Mouse (Mus musculus) megakaryocyte, adult 5-6 weeks (primary cell): Measurements from ENCODE around the gene Slc28a1. TPM values are rescaled to one million over a fixed set of nuclear protein-coding genes. Genes with fewer than 3 reads are reported as not detected.

ENCODE experiments used
- ATAC-seq: 2 replicates; pipeline ENCODE4 v1.8.0; 2016; ENCODE audit warnings: mild to moderate bottlenecking, inconsistent platforms; ENCODE audit not compliant: poor library complexity, severe bottlenecking
- total RNA-seq, 2 experiments: library from RNA; stranded (forward) in 1 of 2; stranded (reverse) in 1 of 2; fragments of 153-499, 151-499 nt in 1 of 2; fragments of 221-1000, 200-1000 nt in 1 of 2; gene quantifications; 2 replicates each; pipeline versions ENCODE4 v1.2.3 to v1.2.4; 2015 to 2017

Gene Slc28a1
- not detected in 2 replicates for total RNA-seq (2015)
- total RNA-seq (2017) = not detected in 2 replicates

DNA sequence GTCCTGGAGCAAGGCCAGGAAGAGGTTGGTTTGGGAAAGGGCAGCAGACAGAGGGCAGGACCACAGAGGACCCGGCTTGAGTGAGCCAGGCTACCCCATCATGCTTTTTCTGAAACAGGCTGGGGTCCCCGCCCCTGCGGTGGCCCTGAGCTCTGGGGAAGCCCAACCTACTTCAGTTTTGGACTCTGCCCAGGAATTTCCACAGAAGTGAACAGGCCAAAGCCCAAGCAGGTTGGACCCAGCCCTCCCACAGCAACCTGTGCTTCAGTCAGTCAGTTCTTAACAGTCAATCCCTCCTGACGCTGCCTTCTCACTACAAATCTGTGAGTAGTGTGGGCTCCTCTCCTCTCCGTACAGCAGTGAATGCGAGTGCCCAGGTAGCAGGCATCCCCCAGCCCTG is at the start of gene Slc28a1:
Slc28a1 (plus strand) TSS at position 245 of the 400 bp plus-strand sequence.
- no peak for ATAC-seq

DNA sequence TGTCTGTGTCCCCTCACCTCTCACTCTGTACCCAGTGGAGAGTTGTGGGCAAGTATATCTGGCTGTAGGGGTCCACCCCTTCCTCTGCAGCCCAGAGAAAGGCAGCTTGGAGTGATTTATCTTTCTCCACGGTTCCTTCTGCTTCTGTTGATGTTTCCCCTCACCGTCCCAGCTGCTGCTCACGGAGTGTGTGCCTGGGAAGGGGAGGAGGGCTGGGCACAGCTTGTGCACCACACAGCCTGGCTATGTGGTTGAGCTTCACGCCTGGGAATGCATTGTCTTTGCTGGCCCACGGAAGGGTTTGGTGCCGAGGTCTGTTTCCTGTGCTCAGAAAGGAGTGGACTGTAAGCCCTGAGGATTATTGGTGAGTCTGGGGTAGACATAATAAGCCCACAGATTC is 47.9 kb upstream of the Slc28a1 start:
- no peak for ATAC-seq

DNA sequence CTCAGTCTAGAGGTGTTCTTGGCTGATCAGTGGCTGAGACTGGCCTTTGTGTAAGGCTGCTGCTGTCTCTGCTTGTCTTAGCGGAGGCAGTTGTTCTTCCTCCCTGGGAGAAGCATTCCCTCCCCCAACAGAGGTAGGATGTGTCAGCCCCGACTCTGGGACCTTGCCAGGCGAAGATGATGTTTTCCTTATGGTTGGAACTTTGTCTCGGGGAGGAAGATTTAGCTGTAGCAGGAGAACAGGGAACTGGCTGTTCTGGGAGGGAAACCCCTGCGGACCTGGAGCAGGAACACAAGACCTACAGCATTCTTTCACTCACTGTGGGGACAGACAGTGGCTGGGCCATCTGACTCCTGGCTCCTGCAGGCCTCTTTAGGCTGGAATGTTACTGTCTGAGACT is 42.1 kb upstream of the Slc28a1 start:
- no peak for ATAC-seq

DNA sequence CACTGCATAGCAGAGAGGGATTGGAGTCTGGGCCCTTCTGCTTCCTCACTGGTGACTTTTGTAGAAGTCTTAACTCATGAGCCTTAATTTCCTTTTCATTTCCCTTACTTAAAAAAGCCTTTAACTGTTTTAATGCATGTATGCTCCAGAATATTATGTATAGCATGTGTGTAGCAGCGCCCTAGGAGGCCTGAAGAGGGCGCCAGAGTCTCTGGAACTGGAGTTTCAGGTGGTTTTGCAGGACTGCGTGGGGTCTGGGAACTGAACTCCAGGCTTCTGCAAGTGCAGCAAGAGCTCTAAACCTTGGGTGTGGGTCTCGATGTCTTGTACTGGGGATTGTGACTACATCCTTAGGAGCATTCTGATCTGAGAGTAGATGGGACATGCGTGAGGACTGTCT is 41.3 kb upstream of the Slc28a1 start:
- no peak for ATAC-seq

DNA sequence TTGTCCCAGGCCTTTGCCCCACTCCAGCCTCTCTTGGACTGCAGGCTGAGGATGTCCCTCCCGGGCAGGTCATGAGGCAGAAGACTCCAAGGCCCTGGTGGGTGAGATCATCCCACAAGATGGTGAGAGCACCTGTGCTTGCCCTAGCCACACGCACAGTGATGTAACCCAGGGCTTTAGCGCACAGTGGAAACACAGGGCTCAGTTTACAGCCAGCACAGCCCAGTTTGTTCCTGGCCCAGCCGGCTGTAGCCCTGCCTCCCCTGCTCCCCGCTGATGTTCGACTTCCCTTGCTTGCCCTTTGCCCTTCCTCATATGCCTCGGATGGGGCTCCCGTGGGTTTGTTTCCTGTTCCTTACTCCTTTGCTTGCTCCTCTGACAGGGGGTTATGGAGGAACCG is 40.1 kb upstream of the Slc28a1 start:
- peak; percentile 73 for ATAC-seq

DNA sequence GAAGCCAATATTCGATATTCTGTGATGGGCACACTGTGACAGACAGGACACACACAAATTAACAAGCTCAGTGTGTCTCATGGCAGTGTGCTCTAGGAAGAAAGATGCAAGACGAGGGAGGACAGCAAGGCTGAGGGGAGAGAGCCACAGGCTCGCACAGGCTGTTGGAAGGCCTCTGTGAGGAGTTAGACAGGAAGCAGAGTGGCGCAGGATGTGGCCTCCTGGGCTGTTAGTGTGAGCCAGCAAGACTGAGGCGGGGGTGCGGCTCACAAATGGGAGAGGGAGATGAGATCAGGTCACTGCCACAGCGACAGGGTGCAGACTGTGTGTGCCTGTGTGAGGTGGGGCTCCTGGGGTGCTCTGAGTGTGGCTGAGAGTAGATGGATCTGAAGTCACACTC is 39.3 kb upstream of the Slc28a1 start:
- ATAC-seq = peak; percentile 66

DNA sequence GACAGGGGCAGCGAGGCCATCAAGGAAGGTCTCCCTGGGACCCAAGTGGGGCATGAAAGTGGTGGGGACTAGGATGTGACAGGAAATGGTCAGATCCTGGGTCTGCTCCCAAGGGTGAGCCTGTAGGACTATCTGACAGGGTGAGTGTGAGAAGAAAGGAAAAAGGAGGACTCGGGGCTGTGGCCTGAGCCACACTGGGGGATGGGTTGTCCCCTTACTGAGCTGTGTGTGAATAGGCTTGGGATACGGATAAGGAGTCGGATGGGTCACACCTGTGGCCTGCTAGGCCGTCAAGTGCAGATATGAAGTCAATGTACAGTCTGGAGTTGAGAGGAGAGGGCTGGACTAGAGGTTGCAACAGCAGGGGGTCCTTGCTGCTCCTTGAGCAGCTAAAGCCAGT is 38.9 kb upstream of the Slc28a1 start:
- no peak for ATAC-seq

DNA sequence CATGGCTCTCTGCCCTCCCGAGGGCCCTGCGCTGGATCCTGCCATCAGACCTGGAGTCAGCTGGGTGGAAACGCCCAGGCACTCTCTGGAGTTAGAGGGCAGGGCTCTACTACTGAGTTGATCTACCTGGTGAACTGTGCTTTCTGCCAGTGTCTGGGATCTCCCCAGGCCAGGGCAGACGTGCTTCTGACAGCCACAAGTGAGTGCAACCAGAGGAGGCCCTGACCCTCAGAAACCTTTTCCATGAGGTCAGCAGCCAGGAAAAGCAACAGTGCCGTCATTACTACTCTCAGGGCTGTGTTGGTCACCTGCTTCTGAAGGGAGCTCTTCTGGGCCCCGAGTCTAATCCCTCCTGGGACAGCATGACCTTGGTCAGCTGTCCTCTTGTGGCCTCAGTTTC is 37.6 kb upstream of the Slc28a1 start:
- ATAC-seq = no peak

DNA sequence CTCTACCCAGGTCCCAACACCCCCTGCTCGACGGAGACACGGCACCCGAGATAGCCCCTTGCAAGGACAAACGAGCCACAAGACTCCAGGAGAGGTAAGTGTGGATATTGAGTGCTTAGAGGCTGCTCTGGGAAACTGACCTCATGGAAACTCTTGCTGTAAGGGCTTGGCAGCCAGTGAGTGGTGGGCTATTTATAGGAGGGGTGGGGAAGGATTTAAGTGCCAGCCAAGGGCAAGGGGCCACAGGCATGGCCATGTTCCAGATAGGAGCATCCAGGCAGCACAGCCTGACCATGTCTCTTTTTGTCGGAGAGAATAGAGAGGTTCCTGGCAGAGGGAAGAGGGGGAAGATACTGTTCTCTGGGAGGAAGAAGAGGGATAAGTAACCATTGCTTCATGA is 35.9 kb upstream of the Slc28a1 start:
- ATAC-seq = no peak

DNA sequence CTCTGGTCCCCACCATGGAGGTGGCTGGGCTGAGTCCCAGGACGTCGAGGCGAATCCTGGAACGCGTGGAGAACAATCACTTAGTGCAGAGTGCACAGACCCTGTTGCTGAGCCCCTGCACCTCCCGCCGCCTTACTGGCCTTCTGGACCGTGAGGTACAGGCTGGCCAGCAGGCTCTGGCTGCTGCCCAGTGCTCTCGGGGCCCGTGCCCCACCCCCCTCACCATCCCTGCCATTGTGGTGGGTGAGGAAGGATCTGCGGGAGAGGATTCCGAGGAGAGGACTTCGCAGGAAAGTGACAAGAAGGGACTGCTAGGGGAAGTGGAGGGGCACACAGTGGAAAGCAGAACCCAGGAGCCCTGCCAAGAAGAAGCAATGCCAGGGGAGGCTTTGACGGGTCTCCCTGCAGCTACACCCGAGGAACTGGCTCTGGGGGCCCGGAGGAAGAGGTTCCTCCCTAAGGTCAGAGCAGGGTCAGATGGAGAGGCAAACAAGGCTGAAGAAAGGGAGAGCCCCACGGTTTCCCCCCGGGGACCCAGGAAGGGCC is 21.1 kb upstream of the Slc28a1 start:
- ATAC-seq = no peak

DNA sequence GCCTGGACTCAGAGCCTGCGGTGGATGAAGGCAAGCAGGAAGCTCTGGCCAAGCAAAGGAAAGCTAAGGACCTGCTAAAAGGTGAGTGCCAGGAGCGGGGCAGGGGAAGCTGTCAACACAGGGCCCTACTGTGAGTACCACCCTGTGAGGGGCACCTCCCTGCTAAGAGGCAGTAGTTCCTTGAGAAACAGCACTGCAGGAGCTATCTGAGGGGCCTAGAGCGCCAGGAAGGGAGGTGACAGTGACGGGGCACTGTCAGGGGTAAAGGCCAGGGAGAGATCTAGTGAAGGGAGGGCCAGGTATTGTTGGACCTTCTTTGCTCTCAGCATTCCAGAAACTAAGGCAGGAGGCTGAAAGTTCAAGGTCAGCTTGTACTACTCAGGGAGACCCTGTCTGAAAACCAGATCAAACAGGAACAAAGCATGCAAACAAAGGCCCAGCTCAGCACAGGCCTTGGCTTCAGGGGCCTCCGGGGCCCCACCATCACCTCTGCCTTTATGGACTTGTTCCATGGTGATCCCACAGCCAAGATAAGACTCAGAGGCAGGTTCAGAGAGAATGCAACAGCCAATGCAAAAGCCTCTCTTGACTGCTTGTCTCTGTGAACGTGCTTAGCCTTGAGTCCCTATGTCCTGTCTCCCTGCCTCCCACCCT is 20.4 kb upstream of the Slc28a1 start:
- ATAC-seq = no peak

DNA sequence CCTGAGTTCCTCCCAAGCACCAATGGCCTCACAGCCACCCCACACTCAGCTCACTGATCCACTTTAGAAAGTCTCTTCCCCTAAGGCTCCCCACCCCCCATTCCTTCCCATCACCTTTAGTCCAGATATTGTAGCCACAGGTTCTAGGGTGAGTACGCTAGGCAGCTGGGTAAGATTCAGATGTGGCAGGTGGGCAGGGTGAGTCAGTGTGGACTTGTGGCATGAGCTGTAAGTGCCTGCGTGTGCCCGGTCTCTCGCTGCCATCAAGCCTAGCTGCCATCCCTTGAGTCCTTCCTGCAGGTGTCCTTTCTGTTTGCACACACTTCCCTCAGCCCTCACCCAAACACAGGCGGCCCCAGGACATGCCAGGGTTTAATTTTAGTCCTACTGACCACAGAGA is 14.3 kb upstream of the Slc28a1 start:
- no peak for ATAC-seq

DNA sequence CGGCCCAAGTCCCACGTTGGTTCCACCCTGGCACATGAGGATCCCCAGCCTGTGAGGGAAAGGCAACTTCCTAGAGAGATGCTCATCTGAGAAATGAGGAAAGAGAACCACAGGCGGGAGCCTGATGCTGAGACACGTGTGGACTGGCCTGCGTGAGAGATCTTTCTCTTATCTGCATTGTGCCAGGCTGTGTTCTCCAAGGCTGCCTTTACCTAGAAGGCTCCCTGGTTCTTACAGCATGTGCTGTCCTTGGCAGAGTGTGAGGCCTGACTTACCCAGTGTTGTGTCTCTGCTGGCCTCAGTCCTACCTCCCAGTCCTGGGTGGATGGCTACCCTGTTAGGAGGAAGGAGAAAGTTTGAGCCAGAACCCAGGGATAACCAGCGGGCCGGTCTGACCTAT is 11.7 kb upstream of the Slc28a1 start:
- ATAC-seq = no peak

DNA sequence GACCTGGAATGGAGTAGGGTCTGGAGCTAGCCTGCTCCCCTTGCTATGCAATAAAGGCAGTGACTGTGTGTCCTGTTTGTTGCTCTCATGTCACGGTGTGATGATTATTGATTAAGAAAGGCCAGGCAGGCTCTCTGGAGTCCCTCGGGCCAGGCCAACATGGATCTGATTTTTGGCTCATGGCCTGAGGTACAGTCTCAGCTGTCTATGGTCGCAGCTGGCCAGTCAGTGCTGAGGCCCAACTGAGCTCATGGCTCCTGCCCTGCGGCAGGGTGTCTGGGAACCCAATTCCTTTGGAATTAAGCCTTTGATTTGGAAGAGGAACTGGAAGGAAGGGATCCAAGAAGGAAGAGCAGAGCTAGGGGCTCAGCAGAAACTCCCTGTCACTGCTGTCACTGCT is 9.1 kb upstream of the Slc28a1 start:
- ATAC-seq = no peak

DNA sequence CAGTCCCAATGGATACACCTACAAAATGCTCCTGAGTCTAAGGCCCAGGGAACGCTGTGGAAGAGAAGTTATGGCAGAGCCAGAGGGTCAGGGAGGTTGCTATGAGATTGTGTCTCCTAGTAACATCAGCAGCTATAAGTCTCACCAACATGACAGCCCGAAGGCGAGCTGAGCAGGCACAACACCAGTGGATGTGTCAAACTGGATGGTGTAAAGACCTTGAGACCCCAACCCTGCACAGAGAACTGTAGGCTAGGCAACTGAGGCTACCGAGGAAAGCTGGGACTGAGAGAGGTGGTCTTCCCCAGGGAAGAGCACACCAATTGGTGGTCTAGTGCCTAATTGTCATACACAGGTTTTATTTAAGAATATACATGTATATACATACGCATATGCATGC is 6.4 kb upstream of the Slc28a1 start:
- no peak for ATAC-seq

DNA sequence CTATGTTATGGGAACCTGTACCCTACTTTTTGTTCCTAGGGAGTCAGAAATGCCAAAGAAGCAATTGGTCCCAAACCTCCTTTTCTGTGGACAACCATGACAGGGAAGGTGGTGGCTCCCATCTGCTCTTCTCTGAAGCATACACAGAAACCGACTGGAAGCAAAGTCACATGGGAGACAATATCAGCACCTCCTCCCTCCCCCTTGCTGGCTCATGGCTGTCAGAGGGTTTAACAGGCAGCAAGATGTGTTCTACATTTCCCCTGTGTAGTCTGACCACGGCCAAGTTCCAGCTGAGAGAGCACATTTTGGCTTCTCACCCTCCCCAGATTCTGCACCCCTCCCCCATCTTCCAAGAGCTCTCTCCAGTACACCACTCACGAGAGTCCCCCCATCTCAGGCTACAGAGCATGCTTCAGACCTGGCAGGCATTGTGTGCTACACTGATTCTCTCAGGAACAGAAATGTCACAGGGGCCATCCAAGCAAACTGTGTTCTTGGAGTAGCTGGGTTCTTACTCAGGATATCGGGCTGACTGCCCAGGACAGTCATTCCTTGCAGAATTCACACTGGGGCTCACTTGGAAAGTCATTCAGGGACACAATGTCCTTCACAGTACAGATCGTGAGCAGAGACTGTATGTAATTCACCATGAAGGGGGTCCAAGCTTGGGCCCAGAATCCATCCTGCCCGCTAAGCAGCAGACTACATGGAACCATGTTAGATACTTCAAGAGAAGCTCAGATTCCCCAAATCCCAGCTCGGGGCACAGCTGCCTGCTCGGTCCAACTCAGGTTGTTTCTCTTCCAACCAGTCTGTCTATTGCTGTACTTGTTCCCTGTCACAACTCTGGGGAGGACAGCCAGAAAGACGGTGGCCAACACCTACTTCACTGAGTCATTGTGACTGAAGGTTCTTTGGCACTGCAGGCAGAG is 4.6 kb upstream of the Slc28a1 start:
- no peak for ATAC-seq

DNA sequence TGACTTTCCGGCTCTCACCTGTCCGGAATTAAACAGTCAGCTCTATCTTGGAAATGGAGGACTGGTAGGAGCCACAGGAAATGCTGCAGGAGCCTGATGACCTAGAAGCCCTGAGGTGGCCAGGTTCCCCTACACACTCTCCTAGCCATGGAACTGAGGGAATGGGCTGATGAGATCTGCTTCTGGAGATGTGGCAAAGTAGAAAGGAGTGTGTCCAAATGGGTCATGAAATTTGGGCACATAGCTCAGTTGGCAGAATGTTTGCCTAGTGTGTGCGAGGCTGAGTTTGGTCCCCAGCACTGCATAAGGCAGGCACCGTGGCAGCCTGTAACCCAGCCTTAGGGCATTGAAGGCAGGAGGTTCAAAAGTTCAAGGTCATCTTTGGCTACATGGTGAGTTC is 3.8 kb upstream of the Slc28a1 start:
- no peak for ATAC-seq

DNA sequence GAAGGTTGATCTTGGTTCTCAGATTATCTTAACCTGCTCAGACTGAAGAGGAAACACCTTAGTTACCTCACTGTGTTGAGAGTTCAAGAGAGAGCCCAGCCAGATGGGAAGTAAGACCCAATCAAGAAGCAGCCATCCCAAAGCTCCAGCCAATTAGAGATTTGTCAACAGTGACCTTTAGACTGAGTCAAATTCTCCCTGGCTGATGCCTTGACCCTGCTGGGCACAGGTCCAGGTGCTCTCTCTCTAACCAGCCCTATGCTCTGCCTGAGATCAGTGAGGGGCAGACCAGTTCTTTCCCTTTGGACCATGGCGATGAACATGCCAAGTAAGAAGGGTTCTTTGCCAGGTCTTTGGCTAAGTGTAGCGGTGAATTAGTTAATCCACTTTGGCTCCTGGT is 2.9 kb upstream of the Slc28a1 start:
- no peak for ATAC-seq

DNA sequence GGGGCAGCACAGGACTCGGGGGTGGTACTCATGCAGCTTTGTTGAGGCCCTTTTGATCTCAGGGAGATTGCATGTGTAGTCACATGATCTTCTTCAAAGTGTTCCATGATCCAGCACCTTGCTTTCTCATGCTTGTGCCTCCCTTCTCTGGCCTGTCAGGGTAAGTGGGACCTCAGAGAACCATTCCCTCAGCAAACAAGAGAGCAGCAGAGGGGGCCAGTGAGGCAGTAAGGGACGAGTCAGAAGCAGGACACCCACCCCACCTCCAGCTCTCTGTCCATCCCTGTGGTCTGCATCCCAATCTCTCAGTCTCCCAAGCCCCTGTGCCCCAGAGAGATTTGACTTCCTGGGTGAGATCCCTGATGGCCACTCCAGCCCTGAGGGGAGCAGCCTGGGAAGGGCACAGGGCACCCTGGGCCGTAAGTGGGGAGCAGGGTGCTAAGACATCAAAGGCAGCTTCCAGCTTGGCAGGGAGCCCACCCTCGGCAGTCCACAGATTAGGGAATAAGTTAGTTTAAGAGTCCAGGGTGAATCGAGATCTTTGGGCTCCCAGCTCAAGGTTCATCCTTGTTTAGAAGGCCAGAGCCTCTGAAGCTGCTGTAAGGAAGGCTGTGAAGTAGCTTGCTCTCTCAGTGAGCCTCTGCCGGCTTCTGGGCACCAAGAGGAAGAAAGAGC is 1.8 kb upstream of the Slc28a1 start:
- no peak for ATAC-seq

DNA sequence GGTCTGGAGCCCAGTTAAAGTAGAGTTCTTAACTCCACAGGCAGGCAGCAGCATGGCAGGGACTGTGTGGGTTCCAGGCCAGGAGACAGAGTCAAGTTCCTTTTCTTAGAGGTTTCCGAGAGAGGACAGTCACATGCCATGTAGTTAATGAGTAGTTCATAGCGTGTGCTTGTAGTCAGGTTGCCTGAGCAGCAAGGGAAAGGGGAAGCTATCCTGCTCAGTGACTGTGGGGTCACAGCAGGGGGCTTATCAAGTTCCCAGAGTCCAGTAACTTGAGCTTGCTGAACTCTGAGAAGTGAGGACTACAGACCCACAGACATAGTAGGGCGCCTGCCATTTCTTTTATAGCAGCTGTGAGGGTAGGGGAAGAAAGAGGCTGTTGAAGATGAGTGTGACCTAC is 6.5 kb downstream of the Slc28a1 start:
- ATAC-seq = no peak

DNA sequence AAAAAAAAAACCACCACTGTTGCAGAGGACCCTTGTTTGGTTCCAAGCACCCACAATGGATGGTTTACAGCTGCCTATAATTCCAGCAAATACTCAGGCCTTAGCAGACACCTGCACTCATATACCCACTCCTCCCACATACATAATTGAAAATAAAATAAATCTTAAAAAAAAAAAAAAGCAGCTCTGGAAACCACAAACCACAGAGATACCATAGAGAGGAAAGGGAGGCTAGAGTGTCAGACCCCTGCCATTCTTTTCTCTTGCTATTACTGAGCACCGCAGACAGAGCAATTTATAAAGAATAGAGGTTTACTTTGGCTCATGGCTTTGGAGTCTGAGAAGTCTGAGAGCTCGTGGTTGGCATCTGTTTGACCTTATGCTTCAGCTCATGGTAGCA is 8.2 kb downstream of the Slc28a1 start:
- ATAC-seq = no peak

DNA sequence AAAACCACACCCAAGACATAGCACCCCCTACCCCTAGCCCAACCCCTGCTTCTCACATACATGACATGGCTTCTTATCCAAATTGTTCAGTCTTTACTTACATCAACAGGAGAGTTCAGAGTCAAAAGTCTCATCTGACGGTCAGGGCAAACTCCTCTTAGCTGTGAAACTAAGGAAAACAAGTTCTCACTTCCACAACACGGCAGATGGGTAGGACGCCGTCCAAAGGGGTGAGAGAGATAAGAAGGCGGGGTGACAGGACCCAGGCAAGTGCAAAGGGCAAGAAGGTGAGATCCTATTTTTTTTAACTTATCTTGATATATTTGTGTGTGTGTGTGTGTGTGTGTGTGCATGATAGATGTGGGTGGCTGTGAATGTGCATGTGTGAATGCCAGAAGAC is 9.0 kb downstream of the Slc28a1 start:
- ATAC-seq = no peak
